Mouse (Mus musculus) lung, postnatal 0 days (tissue): ENCODE measurements at regions not wholly inside any gene's neighbourhood (a gene's known extent, or its start where the extent isn't known, plus 50 kb on each side); places are given as distances from the start of the nearest gene placed in this dataset.

Experiments
- CTCF ChIP-seq: IDR thresholded peaks from 2 replicates; pipeline ENCODE4 v1.5.1; 2016; ENCODE audit warnings: antibody characterized with exemption, mild to moderate bottlenecking
- EP300 ChIP-seq: IDR thresholded peaks from 2 replicates; pipeline ENCODE4 v1.6.1; 2016; ENCODE audit warnings: antibody characterized with exemption, mild to moderate bottlenecking, control low read depth

DNA sequence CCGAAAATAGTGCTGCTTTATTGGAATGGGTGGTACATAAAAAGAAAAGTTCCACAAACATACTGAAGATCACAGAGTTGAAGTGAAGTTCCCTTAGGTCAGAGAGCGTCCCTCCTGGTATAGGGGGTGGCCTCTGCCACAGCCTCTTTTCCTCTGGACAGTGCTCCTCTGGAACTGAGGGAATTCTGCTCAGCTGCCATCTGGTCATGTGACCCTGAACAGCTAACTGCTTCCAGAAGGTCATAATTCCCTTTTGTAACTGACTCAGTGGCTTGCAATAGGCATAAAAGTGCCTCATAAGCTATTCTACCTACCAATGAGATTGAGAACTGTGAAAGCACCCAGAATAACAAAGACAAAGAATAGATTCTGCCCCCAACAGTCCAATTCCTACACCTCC, 414.4 kb downstream of the Lrig3 start:
- TF ChIP-seq CTCF (no peak), EP300 (no peak)
